Mouse (Mus musculus): Measurements from ENCODE around the gene Rsrc1. TPM values are rescaled to one million over a fixed set of nuclear protein-coding genes. Genes with fewer than 3 reads are reported as not detected.

Rsrc1 gene
- polyA plus RNA-seq, 1 experiment from 2014 or later, result 25.1 TPM

Other genes starting within 250 kb of the Rsrc1 start
- gene Shox2, start 381 bp downstream of the Rsrc1 start, polyA plus RNA-seq (2015; fragmentation: Nextera tagmentation; extraction: Ambion mirVana), result 0.36 and 0.42 TPM in 2 replicates

All from stomach, embryonic 15.5 days (tissue).